Mouse (Mus musculus) ovary, postnatal 36 days (tissue): ENCODE measurements at regions not wholly inside any gene's neighbourhood (a gene's known extent, or its start where the extent isn't known, plus 50 kb on each side); places are given as distances from the start of the nearest gene placed in this dataset.

Source experiments
- DNase-seq: peaks from one replicate; pipeline ENCODE4 v3.0.0; 2022; ENCODE audit warnings: low spot score, mixed read lengths

GRCm38 (mm10) chr5:15773839-15774238, 59.8 kb upstream of the Speer4c start:
- DNase-seq: no peak

DNA sequence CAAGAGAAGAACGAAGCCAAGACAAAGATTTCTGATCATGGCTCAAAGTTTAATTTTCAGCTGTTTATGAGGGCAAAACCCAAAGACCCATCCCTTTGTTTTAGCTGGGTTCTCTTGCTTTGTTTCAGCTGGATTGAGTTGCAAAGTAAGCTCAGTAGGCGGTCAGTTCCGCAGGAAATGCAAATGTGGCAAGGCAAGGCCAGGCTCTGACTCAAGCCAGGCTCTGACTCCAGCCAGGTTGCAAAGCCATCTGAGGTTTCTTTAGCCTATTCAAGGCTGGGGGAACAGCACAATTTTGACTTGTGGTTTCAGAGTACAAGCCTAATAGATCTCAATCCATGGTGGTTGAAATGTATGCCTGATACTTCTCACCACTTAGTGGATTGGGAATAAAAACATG, 60.5 kb upstream of the Speer4c start:
- no peak for DNase-seq

DNA sequence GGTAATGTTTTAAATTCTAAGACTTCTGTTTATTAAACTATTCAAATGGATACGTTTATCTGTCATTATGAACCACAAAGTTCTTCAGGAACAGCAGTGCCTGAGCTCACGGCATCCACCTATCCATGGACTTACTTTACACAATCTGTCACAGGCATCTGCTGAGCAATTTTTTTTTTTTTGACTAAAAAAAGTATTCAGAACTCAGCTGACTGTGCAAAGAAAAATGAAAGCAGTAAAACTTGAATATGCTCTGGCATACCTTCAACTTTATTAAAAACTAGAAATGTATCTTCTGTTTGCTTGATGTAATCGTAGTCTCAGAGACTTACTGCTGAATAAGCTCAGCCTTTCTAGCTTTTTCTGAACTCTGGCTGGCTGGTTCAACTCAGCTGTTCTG, 62.0 kb upstream of the Speer4c start:
- no peak for DNase-seq

DNA sequence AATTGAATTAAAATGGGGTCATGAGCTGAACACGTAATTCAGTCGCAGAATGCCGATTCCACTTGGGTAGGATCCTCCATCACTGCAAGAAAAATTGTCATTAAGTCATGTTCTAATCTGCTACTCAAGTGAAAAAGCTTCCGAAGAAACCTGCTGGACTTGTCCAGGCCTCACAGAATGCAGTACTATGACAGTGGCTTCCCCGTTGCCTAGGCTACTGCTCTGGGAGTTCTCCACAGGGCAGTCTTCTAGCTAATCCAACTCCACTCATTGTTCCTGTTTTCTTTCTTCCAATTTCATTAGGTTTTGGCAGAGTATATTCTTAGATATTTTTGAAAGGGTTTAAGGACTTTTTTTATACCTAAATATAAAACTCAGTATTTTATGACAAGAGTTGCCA, 89.5 kb upstream of the Speer4c start:
- no peak for DNase-seq

DNA sequence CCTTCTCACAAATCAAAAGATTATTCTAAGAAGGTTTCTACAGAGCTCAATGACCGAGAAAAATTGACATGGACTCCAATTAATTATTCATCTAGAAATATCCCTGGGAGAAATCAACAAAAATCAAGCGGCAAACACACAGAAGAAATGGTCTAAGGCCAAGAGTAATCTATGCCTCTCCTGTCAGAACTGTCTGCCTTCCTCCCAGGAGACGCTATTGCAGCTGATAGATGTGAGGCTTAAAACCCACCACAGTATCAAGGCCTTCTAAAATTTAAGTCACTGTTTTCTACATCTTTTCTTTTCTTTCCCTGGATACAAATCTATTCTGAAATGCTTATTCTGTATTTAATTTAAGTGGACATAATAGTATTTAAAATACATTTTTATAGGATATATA, 102.8 kb upstream of the Speer4c start:
- no peak for DNase-seq

GRCm38 (mm10) chr5:15817366-15817765, 103.3 kb upstream of the Speer4c start:
- DNase-seq: no peak

DNA sequence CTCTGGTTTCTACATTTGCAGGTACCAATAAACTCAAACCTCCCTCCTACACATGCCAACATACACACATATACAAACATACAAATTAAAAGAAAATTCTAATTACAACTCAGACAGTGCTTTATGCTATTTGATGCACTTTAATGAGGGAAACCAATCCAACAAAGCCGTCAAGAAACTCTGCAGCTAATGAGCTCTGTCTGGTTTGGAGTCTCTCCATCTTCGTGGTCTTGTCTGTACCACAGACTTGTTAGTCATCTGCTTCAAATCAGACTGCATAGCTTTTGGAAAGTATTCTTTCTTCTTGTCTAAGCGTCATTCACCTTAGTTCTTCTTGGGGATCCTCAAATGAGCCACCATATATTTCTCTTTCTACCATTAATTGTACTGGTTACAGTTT, 108.9 kb upstream of the Speer4c start:
- no peak for DNase-seq

DNA sequence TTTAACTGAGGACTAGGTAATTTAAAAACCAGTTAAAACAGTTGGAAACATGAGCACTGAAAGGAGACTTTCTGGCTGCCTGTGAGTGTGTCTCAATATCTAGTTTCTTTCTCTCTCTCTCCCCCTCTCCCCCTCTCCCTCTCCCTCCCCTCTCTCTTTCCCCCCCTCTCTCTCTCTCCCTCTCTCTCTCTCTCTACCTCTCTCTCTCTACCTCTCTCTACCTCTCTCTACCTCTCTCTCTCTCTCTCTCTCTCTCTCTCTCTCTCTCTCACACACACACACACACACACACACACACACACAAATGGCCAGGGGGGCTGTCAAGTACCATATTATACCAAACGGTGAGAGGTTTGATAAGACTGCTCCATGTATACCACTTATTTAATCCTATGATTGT, 103.0 kb upstream of the Cacna2d1 start:
- DNase-seq: no peak

- DNase-seq: no peak
Measured at GRCm38 (mm10) chr5:15832338-15832737, 102.2 kb upstream of the Cacna2d1 start.

DNA sequence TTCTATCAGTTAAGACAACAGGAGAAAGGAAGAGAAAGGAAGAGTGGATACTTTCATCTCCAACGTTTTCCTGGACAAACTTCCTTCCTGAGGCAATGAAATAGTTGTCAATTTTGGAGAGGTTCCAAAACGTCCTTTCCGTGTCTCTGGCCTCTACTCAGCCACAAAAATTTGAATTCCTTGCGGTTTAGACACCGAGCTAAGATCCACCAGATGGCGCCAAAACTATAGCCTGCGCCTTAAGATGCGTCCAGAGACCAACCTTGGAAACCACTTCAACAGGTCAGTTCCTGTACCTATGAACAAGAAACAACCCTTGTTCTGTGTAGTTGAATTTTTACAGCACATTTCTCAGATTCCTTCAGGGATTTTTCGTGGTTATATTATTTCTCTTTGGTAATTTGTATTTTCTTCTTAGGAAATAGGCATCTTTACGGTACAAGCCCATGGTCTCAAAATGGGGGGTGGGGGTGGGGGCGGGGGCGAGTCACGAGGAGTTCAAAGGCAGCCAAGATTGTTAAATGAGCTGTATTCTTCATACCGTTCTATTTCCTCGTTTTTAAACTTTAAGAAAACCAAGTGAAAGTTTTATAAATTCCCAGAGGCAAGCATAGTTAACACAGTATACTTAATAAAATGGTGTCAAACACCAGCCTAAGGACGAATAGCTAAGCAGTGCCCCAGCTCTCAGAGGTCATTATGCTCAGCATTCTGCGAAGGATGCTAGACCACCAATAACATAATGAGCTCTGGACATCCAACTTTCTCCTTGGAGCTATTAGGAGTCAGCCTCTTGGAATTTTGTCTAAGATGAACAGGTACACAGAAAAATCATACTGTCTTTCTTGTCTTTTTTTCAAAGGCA, 96.2 kb upstream of the Cacna2d1 start:
- peak; percentile 51 for DNase-seq

GRCm38 (mm10) chr5:15846790-15847189, 87.7 kb upstream of the Cacna2d1 start:
- no peak for DNase-seq

- no peak for DNase-seq
Measured at GRCm38 (mm10) chr5:15849520-15849919, 85.0 kb upstream of the Cacna2d1 start.

DNA sequence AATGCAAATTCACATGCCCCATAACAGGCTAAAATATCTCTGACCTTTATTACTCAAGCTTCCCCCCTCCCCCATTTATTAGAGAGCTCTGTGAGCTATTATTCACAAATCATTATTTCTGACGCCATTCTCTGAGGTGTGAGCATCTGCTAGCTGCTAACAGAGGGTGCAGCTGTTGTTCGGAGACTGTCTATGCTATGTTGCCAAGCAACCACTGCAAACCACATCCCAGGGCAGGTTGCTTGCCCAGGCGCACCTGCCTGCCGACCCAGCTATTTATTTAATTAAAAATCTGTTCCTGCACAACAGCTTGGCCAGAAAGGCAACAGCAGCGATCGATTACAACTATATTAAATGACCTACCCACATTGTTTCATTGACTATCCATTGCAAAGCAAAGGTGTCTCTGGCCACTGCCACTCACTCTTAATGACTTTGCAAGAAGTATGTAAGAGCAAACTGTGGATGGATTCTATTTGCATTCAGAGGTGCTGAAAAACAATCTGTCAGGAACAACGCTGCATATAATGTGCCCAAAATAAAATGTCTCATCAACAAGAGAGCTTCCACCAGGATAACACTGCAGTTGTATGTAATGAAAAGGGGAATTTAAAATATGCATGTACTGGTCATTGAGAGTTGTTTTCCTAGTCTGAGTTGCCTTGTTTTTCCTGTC, 84.2 kb upstream of the Cacna2d1 start:
- no peak for DNase-seq

DNA sequence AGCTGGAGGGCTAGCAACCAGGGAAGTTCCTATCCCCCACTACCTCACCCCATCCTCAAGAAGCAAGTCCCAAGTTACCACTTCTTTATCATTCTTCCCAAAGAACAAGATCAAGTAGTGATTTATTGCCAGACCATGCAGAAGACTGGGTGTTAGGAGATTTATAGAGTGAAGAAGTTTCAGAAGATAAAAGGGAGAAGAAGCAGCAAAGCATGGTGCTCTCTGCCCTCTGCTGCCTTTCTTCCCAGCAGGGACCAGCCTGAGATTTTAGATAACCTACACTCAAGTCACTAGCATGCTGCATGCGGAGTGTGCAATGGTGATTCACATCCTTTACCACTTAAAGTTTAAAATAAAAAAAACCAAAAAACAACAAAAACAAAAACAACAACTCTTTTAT, 79.7 kb upstream of the Cacna2d1 start:
- no peak for DNase-seq

DNA sequence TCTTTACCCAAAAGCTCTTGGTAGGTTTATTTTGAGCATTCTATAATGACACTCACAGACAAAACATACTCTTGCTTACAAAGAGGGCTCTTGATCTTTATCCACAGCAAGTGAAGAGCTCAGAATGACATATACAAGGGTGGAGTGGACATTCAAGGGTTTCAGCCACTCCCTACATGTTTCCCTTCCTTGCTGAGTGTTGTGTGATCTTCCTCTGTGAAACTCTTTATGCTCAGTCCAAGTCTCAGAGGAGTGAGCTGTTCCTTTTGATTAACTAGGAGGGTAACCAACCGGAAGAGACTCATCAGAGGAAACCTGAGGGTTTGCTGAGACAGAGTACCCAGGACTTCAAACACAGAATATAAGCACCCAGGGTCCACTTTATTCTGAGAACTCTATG, 77.5 kb upstream of the Cacna2d1 start:
- no peak for DNase-seq

DNA sequence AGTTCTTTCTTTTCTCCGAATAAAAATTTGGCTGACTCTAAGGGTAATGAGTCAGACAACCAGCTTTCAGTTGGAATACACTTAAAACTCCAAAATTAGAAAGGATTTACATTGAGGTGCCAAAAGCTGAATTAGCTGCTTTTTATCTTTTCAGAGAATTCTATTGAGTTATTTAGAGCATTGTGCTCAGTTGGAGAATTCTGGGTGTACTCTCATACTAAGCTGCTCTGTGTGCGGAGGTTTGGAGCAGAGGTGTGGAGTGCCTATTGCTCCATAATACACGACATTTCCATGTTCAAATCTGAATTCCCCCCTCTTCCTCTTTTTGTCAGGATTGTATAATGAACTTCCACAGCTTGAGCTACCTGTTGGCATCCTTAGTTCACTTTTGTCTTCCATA, 60.4 kb upstream of the Cacna2d1 start:
- no peak for DNase-seq

GRCm38 (mm10) chr5:15883004-15883403, 51.5 kb upstream of the Cacna2d1 start:
- no peak for DNase-seq
